ENCODE assay signal across 9 mouse cellular contexts in genomic region chr9:54067642-54068031, GRCm38 (mm10). TPM values are rescaled to one million over a fixed set of nuclear protein-coding genes. Genes with fewer than 3 reads are reported as not detected.
DNase-seq lines count a peak whose midpoint lies in the region; ATAC-seq and TF ChIP-seq lines count a peak whose summit lies in the region.
"Had no signal": no experiment of that assay in that cellular context is flagged by ENCODE, and none has a peak within 500 bp of the region (broad histone marks: within the 10 kb centered on the region; RNA-seq: fewer than 3 reads in every experiment).

No protein-coding gene starts in this region.

- TF ChIP-seq CTCF in lung, embryonic 14.5 days (IDR thresholded peaks at IDR 0.05; ENCODE audit: low read depth), result no peak
- TF ChIP-seq CTCF in embryonic fibroblast, embryonic 13.5 days (IDR thresholded peaks at IDR 0.05; ENCODE audit: borderline replicate concordance, insufficient read depth, low read length), result no peak
- no peak for TF ChIP-seq CTCF in intestine, postnatal 0 days (IDR thresholded peaks at IDR 0.05; ENCODE audit: low read depth)
- no peak for TF ChIP-seq CTCF in thymus, adult 2 months (IDR thresholded peaks at IDR 0.05; ENCODE audit: borderline replicate concordance, control insufficient read depth, extremely low read depth, insufficient read depth, low read length, poor library complexity)

- H3K4me3 ChIP-seq in lung, embryonic 14.5 days (ENCODE audit: low read depth, low read length), result peak overlapping the region; percentile 50
- H3K4me3 ChIP-seq in embryonic fibroblast, embryonic 13.5 days (ENCODE audit: insufficient read depth, low read length), result peak overlapping the region; percentile 36
- H3K4me3 ChIP-seq in intestine, postnatal 0 days (ENCODE audit: low read depth, low read length), result peak overlapping the region; percentile 52
- H3K4me3 ChIP-seq in neural tube, embryonic 14.5 days (ENCODE audit: low read depth, low read length), result peak overlapping the region; percentile 49
- H3K4me3 ChIP-seq in thymus, adult 2 months (ENCODE audit: control insufficient read depth, insufficient read depth, low read length), result no peak overlapping the region

- no peak overlapping the region for H3K27ac ChIP-seq in lung, embryonic 14.5 days (ENCODE audit: low read depth)
- H3K27ac ChIP-seq in embryonic fibroblast, embryonic 13.5 days (ENCODE audit: insufficient read depth, low read length), result no peak overlapping the region
- no peak overlapping the region for H3K27ac ChIP-seq in intestine, postnatal 0 days (ENCODE audit: low read depth, low read length)
- H3K27ac ChIP-seq in neural tube, embryonic 14.5 days (ENCODE audit: low read depth, low read length), result no peak overlapping the region
- H3K27ac ChIP-seq in thymus, adult 2 months (ENCODE audit: control insufficient read depth, insufficient read depth, low read length), result no peak overlapping the region

- H3K4me1 ChIP-seq in lung, embryonic 14.5 days (ENCODE audit: insufficient read depth), result no peaks in the 10 kb centered on the region
- no peaks in the 10 kb centered on the region; the same call in 1 of the 2 replicates for H3K4me1 ChIP-seq in embryonic fibroblast, embryonic 13.5 days (ENCODE audit: control insufficient read depth, insufficient read depth, low read length)
- no peaks in the 10 kb centered on the region; the same call in 1 of the 2 replicates for H3K4me1 ChIP-seq in intestine, postnatal 0 days (replicated peaks; ENCODE audit: control insufficient read depth, insufficient read depth, low read length)
- 0 out of 2 replicates have a peak, but pooled peaks cover 10% of the 10 kb centered on the region for H3K4me1 ChIP-seq in neural tube, embryonic 14.5 days (ENCODE audit: control insufficient read depth, insufficient read depth, low read length)
- H3K4me1 ChIP-seq in thymus, adult 2 months (replicated peaks; ENCODE audit: control insufficient read depth, insufficient read depth, low read length), result no peaks in the 10 kb centered on the region

- no peak for TF ChIP-seq POLR2A in embryonic fibroblast, embryonic 13.5 days (IDR thresholded peaks at IDR 0.05; ENCODE audit: low read depth, low read length)
- no peak for TF ChIP-seq POLR2A in thymus, adult 2 months (IDR thresholded peaks at IDR 0.05; ENCODE audit: control insufficient read depth, extremely low read depth, insufficient read depth, low read length, poor library complexity)

- 4% methylated on average over 16 of the region's 16 CpGs for WGBS in lung, embryonic 14.5 days
- WGBS in intestine, postnatal 0 days, result 12% methylated on average over 16 of the region's 16 CpGs
- 3% methylated on average over 16 of the region's 16 CpGs for WGBS in neural tube, embryonic 14.5 days
- WGBS in thymus, adult 2 months, result 24% methylated on average over 16 of the region's 16 CpGs

- H3K9ac ChIP-seq in lung, embryonic 14.5 days, result peak overlapping the region; percentile 49; the same call in 1 of the 2 replicates
- H3K9ac ChIP-seq in intestine, postnatal 0 days (ENCODE audit: low read depth, low read length), result peak overlapping the region; percentile 46; the same call in 1 of the 2 replicates
- peak overlapping the region; percentile 61 for H3K9ac ChIP-seq in neural tube, embryonic 14.5 days (replicated peaks; ENCODE audit: low read depth, low read length)

- H3K36me3 ChIP-seq in lung, embryonic 14.5 days (ENCODE audit: insufficient read depth), result no peaks in the 10 kb centered on the region
- no peaks in the 10 kb centered on the region for H3K36me3 ChIP-seq in intestine, postnatal 0 days (ENCODE audit: control insufficient read depth, insufficient read depth)
- H3K36me3 ChIP-seq in neural tube, embryonic 14.5 days (ENCODE audit: control insufficient read depth, insufficient read depth, low read length), result no peaks in the 10 kb centered on the region
- no peaks in the 10 kb centered on the region for H3K36me3 ChIP-seq in thymus, adult 2 months (ENCODE audit: control insufficient read depth, insufficient read depth, low read length)

- no peaks in the 10 kb centered on the region for H3K9me3 ChIP-seq in lung, embryonic 14.5 days (ENCODE audit: low read depth, low read length)
- H3K9me3 ChIP-seq in intestine, postnatal 0 days (ENCODE audit: control insufficient read depth), result no peaks in the 10 kb centered on the region
- no peaks in the 10 kb centered on the region for H3K9me3 ChIP-seq in neural tube, embryonic 14.5 days (ENCODE audit: control insufficient read depth, low read length)

- H3K27me3 ChIP-seq in lung, embryonic 14.5 days (ENCODE audit: insufficient read depth, low read length), result peaks cover 27% of the 10 kb centered on the region
- H3K27me3 ChIP-seq in intestine, postnatal 0 days (replicated peaks; ENCODE audit: control insufficient read depth, insufficient read depth, low read length), result peaks cover 23% of the 10 kb centered on the region
- peaks cover 11% of the 10 kb centered on the region; the same call in 1 of the 2 replicates for H3K27me3 ChIP-seq in neural tube, embryonic 14.5 days (ENCODE audit: control insufficient read depth, insufficient read depth, low read length)
- no peaks in the 10 kb centered on the region; the same call in 1 of the 2 replicates for H3K27me3 ChIP-seq in thymus, adult 2 months (ENCODE audit: control insufficient read depth, insufficient read depth, low read length)

- peak overlapping the region; percentile 95 for H3K4me2 ChIP-seq in lung, embryonic 14.5 days
- peak overlapping the region; percentile 97 for H3K4me2 ChIP-seq in intestine, postnatal 0 days (replicated peaks; ENCODE audit: low read depth)
- H3K4me2 ChIP-seq in neural tube, embryonic 14.5 days (ENCODE audit: low read depth, low read length), result peak overlapping the region; percentile 99

- peak; percentile 7; the same call in 1 of the 2 replicates for ATAC-seq in lung, embryonic 14.5 days (ENCODE audit: insufficient read depth)
- no peak for ATAC-seq in intestine, postnatal 0 days
- no peak; the same call in 1 of the 2 replicates for ATAC-seq in neural tube, embryonic 14.5 days (ENCODE audit: low read depth)

- DNase-seq in lung, embryonic 14.5 days, result no peak
- DNase-seq in lung, postnatal 14 days, result no peak
- DNase-seq in thymus, adult 2 months, result no peak
- no peak for DNase-seq in left cerebral cortex, adult 8-10 months (ENCODE audit: low spot score in 2 of 2)
- DNase-seq in cerebellum, adult 11 months, result no peak

RNA-seq across cellular contexts. Expression of gene Tnfaip8l3, which starts 0.6 kb away (rescaled TPM):
- polyA plus RNA-seq in lung, embryonic 14.5 days (2014; fragmentation: Nextera tagmentation; extraction: Ambion mirVana), result 0.49 and 0.76 TPM in 2 replicates
- polyA plus RNA-seq in embryonic fibroblast, embryonic 13.5 days (2011; ENCODE audit: insufficient read length, low read depth, missing spikeins), result 0.25 and 1.1 TPM in 2 replicates
- polyA plus RNA-seq in intestine, postnatal 0 days (2015; fragmentation: Nextera tagmentation; extraction: Ambion mirVana), result 0.46 and 0.52 TPM in 2 replicates
- polyA plus RNA-seq in neural tube, embryonic 14.5 days (2014; fragmentation: Nextera tagmentation; extraction: Ambion mirVana), result 1.4 and 1.5 TPM in 2 replicates
- polyA plus RNA-seq in thymus, adult 2 months (2012; rRNA removed), result 0.08 and 0.13 TPM in 2 replicates
- total RNA-seq in left cerebral cortex, adult 8-10 months (2022), result 1 to 10 TPM; 8.0 to 10.0 (median 8.2) TPM
- total RNA-seq: hematopoietic stem cell, adult 5-6 weeks had no signal
